Mouse (Mus musculus) embryonic facial prominence, embryonic 14.5 days (tissue): ENCODE data around the gene Coa3. TPM values are rescaled to one million over a fixed set of nuclear protein-coding genes. Genes with fewer than 3 reads are reported as not detected.

Experiments
- ATAC-seq: fragments of 200-750 bp; cut with Nextera tagmentation; 2 replicates; pipeline ENCODE4 v1.8.0; 2017; ENCODE audit warnings: low read depth, moderate number of reproducible peaks, moderate TSS enrichment
- DNase-seq: peaks from one replicate; pipeline ENCODE4 v3.0.0-alpha.2; 2015; ENCODE audit warnings: low spot score
- H3K27ac ChIP-seq: fragments of 300-500 bp; sonication (generic); replicated peaks from 2 replicates; pipeline ENCODE4 v1.5.1; 2014; ENCODE audit warnings: low read depth, mild to moderate bottlenecking, low read length, moderate library complexity
- H3K27me3 ChIP-seq: fragments of 300-500 bp; sonication (generic); replicated peaks from 2 replicates; pipeline ENCODE4 v1.6.1; 2014; ENCODE audit warnings: low read length; ENCODE audit not compliant: control insufficient read depth, insufficient read depth
- H3K36me3 ChIP-seq: fragments of 300-500 bp; sonication (generic); 2 replicates; pipeline ENCODE4 v1.6.1; 2014; ENCODE audit warnings: low read length, mixed read lengths; ENCODE audit not compliant: control insufficient read depth, insufficient read depth
- H3K4me1 ChIP-seq: fragments of 300-500 bp; sonication (generic); 2 replicates; pipeline ENCODE4 v1.6.1; 2014; ENCODE audit warnings: antibody characterized with exemption, low read length; ENCODE audit not compliant: control insufficient read depth, insufficient read depth
- H3K4me2 ChIP-seq: fragments of 300-500 bp; sonication (generic); 2 replicates; pipeline ENCODE4 v1.6.1; 2014; ENCODE audit warnings: low read depth, mild to moderate bottlenecking, low read length, moderate library complexity, mixed read lengths
- H3K4me3 ChIP-seq: fragments of 300-500 bp; sonication (generic); 2 replicates; pipeline ENCODE4 v1.5.1; 2014; ENCODE audit warnings: low read depth, mild to moderate bottlenecking, low read length
- H3K9ac ChIP-seq: fragments of 300-500 bp; sonication (generic); 2 replicates; pipeline ENCODE4 v1.6.1; 2014; ENCODE audit warnings: low read depth, mild to moderate bottlenecking, low read length, moderate library complexity, mixed read lengths
- H3K9me3 ChIP-seq: fragments of 300-500 bp; sonication (generic); 2 replicates; pipeline ENCODE4 v1.6.1; 2016; ENCODE audit warnings: low read length; ENCODE audit not compliant: control insufficient read depth
- WGBS: fragments of 180-500 bp; shearing (Covaris S2); extraction: QIAGEN DNeasy Blood & Tissue Kit; methylation state at CpG from one replicate; pipeline ENCODE4 v1.1.7; 2014; 5-methylcytosine and 5-hydroxymethylcytosine counted together
- polyA plus RNA-seq: library from polyadenylated mRNA; unstranded; fragments of >200 nt; fragmentation: Nextera tagmentation; extraction: Ambion mirVana; gene quantifications from 2 replicates; pipeline ENCODE4 v1.2.1, GENCODE M21; 2014

The Coa3 gene
- polyA plus RNA-seq, 1 experiment from 2014 or later, result 180 TPM

GRCm38 (mm10) chr11:101235429-101235828 is 43.5 kb downstream of the Coa3 start:
- Histone ChIP-seq H3K4me3 (no peak overlapping the region), H3K36me3 (no peaks in the 10 kb centered on the region), H3K4me2 (no peak overlapping the region), H3K9ac (no peak overlapping the region), H3K9me3 (no peaks in the 10 kb centered on the region), H3K27me3 (no peaks in the 10 kb centered on the region), H3K4me1 (peaks cover 27% of the 10 kb centered on the region), H3K27ac (no peak overlapping the region)
- DNase-seq (no peak), ATAC-seq (no peak)

- H3K9me3 ChIP-seq, result no peaks in the 10 kb centered on the region
- H3K27ac ChIP-seq, result no peak overlapping the region
- peaks cover 40% of the 10 kb centered on the region for H3K4me1 ChIP-seq
- DNase-seq (no peak), ATAC-seq (no peak)
- H3K4me2 ChIP-seq, result no peak overlapping the region
- H3K27me3 ChIP-seq, result no peaks in the 10 kb centered on the region
- no peaks in the 10 kb centered on the region for H3K36me3 ChIP-seq
- H3K4me3 ChIP-seq, result no peak overlapping the region
- no peak overlapping the region for H3K9ac ChIP-seq
Observed at GRCm38 (mm10) chr11:101234124-101234523, 44.8 kb downstream of the Coa3 start.

- H3K4me1 ChIP-seq, result peaks cover 42% of the 10 kb centered on the region
- H3K36me3 ChIP-seq, result no peaks in the 10 kb centered on the region
- ATAC-seq (no peak), DNase-seq (no peak)
- H3K27me3 ChIP-seq, result no peaks in the 10 kb centered on the region
- H3K27ac ChIP-seq, result no peak overlapping the region
- no peaks in the 10 kb centered on the region for H3K9me3 ChIP-seq
- H3K4me3 ChIP-seq, result no peak overlapping the region
- 81% methylated on average over 1 of the region's 1 CpGs for WGBS
- no peak overlapping the region for H3K9ac ChIP-seq
- no peak overlapping the region for H3K4me2 ChIP-seq
Observed at GRCm38 (mm10) chr11:101233240-101233639, 45.7 kb downstream of the Coa3 start.

GRCm38 (mm10) chr11:101232010-101232839 is 46.7 kb downstream of the Coa3 start:
- Histone ChIP-seq H3K9ac (peak overlapping the region; percentile 35; the same call in 1 of the 2 replicates), H3K9me3 (no peaks in the 10 kb centered on the region), H3K4me1 (peaks cover 35% of the 10 kb centered on the region), H3K36me3 (no peaks in the 10 kb centered on the region), H3K4me2 (peak overlapping the region; percentile 40), H3K27me3 (no peaks in the 10 kb centered on the region), H3K27ac (peak overlapping the region; percentile 85), H3K4me3 (no peak overlapping the region)
- 45% methylated on average over 6 of the region's 6 CpGs for WGBS
- peak; percentile 81 for DNase-seq
- peak; percentile 44; the same call in 1 of the 2 replicates for ATAC-seq

GRCm38 (mm10) chr11:101230991-101231871 is 47.7 kb downstream of the Coa3 start:
- WGBS, result 9% methylated on average over 18 of the region's 18 CpGs
- DNase-seq, result peak; percentile 71

GRCm38 (mm10) chr11:101230526-101230925 is 48.4 kb downstream of the Coa3 start:
- Histone ChIP-seq H3K27ac (peak overlapping the region; percentile 85), H3K4me2 (peak overlapping the region; percentile 40), H3K9ac (peak overlapping the region; percentile 35; the same call in 1 of the 2 replicates), H3K4me1 (peaks cover 35% of the 10 kb centered on the region), H3K36me3 (no peaks in the 10 kb centered on the region), H3K27me3 (no peaks in the 10 kb centered on the region), H3K9me3 (no peaks in the 10 kb centered on the region), H3K4me3 (0 out of 2 replicates have a peak overlapping the region, but pooled peaks have one; percentile 0)
- DNase-seq (no peak), ATAC-seq (0 out of 2 replicates have a peak, but pooled peaks have one; percentile 13)
- 14% methylated on average over 5 of the region's 5 CpGs for WGBS

More at GRCm38 (mm10) chr11:101230991-101231871, 47.7 kb downstream of the Coa3 start:
- H3K9ac ChIP-seq, result peak overlapping the region; percentile 35; the same call in 1 of the 2 replicates
- peaks cover 34% of the 10 kb centered on the region for H3K4me1 ChIP-seq
- peak overlapping the region; percentile 40 for H3K4me2 ChIP-seq
- peak overlapping the region; percentile 0; the same call in 1 of the 2 replicates for H3K4me3 ChIP-seq
- no peaks in the 10 kb centered on the region for H3K9me3 ChIP-seq
- no peak for ATAC-seq
- H3K36me3 ChIP-seq, result no peaks in the 10 kb centered on the region
- H3K27ac ChIP-seq, result peak overlapping the region; percentile 85
- no peaks in the 10 kb centered on the region for H3K27me3 ChIP-seq

- H3K27me3 ChIP-seq, result no peaks in the 10 kb centered on the region
- peaks cover 39% of the 10 kb centered on the region for H3K4me1 ChIP-seq
- no peaks in the 10 kb centered on the region for H3K9me3 ChIP-seq
- H3K4me2 ChIP-seq, result peak overlapping the region; percentile 40; the same call in 1 of the 2 replicates
- ATAC-seq, result 0 out of 2 replicates have a peak, but pooled peaks have one; percentile 10
- no peak overlapping the region for H3K4me3 ChIP-seq
- peak overlapping the region; percentile 85 for H3K27ac ChIP-seq
- H3K9ac ChIP-seq, result 0 out of 2 replicates have a peak overlapping the region, but pooled peaks have one; percentile 35
- DNase-seq, result peak; percentile 92
- no peaks in the 10 kb centered on the region for H3K36me3 ChIP-seq
- 4% methylated on average over 2 of the region's 2 CpGs for WGBS
Observed at GRCm38 (mm10) chr11:101230061-101230511, 48.8 kb downstream of the Coa3 start.

- ATAC-seq (no peak), DNase-seq (peak; percentile 22)
- 23% methylated on average over 8 of the region's 8 CpGs for WGBS
- Histone ChIP-seq H3K9ac (no peak overlapping the region), H3K36me3 (no peaks in the 10 kb centered on the region), H3K4me2 (peak overlapping the region; percentile 40; the same call in 1 of the 2 replicates), H3K4me3 (no peak overlapping the region), H3K27ac (peak overlapping the region; percentile 85), H3K4me1 (peaks cover 40% of the 10 kb centered on the region), H3K9me3 (no peaks in the 10 kb centered on the region), H3K27me3 (no peaks in the 10 kb centered on the region)
Observed at GRCm38 (mm10) chr11:101229361-101229900, 49.5 kb downstream of the Coa3 start.
